Mouse (Mus musculus): ENCODE results near the gene Hemk1.

GRCm38 (mm10) chr9:107325904-107326303, 12.2 kb downstream of the Hemk1 start:
- TF ChIP-seq CTCF (IDR thresholded peaks at IDR 0.05; ENCODE audit: control insufficient read depth, insufficient read depth, insufficient read length) (no peak), CEBPB (IDR thresholded peaks at IDR 0.05; ENCODE audit: low read depth) (no peak)

Measured in C2C12 (cell line).